8 mouse cellular contexts compared by ENCODE assay signal in the genomic region with DNA sequence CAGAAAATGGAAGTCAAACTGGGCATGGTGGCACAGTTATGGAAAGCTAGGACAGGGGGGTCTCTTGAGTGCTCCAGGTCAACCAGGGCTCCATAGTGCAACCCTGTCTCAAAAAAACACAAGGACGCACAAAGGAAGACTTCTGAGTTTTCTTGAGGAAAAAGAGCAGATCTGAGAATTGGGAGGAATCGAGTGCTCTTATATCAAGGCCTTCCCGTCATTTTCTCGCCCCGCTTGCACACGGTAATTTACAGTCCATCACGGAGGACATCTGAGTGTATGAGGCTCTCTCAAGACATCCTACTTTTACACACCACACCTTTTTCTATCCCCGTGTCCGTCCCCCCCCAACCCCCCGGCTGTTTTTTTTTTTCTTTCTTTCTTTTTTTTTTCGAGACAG. TPM values are rescaled to one million over a fixed set of nuclear protein-coding genes. Genes with fewer than 3 reads are reported as not detected.
DNase-seq lines count a peak whose midpoint lies in the region; ATAC-seq lines count a peak whose summit lies in the region.

No protein-coding gene starts in this region.

- no peak overlapping the region for H3K27ac ChIP-seq in embryonic facial prominence, embryonic 13.5 days
- 0 out of 2 replicates have a peak overlapping the region, but pooled peaks have one; percentile 94 for H3K27ac ChIP-seq in liver, embryonic 11.5 days (ENCODE audit: low read depth, low read length)

- H3K9ac ChIP-seq in embryonic facial prominence, embryonic 13.5 days, result peak overlapping the region; percentile 93
- H3K9ac ChIP-seq in liver, embryonic 11.5 days (ENCODE audit: low read depth, low read length), result peak overlapping the region; percentile 100

- ATAC-seq in embryonic facial prominence, embryonic 13.5 days (ENCODE audit: insufficient number of reproducible peaks, insufficient read depth, low FRiP score, low TSS enrichment, low read depth), result no peak
- ATAC-seq in liver, embryonic 11.5 days (replicated peaks; ENCODE audit: low FRiP score), result no peak
- no peak for ATAC-seq in megakaryocyte-erythroid progenitor cell, adult 5-6 weeks (replicated peaks; ENCODE audit: low FRiP score, low TSS enrichment, poor library complexity, severe bottlenecking)

- H3K36me3 ChIP-seq in embryonic facial prominence, embryonic 13.5 days, result peaks cover 9% of the 10 kb centered on the region
- H3K36me3 ChIP-seq in liver, embryonic 11.5 days (ENCODE audit: control insufficient read depth, insufficient read depth, low read length), result no peaks in the 10 kb centered on the region

- H3K4me3 ChIP-seq in embryonic facial prominence, embryonic 13.5 days, result peak overlapping the region; percentile 72
- H3K4me3 ChIP-seq in liver, embryonic 11.5 days (ENCODE audit: low read depth, low read length), result peak overlapping the region; percentile 94

- no peaks in the 10 kb centered on the region; the same call in 1 of the 2 replicates for H3K27me3 ChIP-seq in embryonic facial prominence, embryonic 13.5 days
- H3K27me3 ChIP-seq in liver, embryonic 11.5 days (replicated peaks; ENCODE audit: control insufficient read depth, insufficient read depth, low read length), result no peaks in the 10 kb centered on the region

- peak overlapping the region; percentile 79 for H3K4me2 ChIP-seq in embryonic facial prominence, embryonic 13.5 days
- H3K4me2 ChIP-seq in liver, embryonic 11.5 days, result peak overlapping the region; percentile 71

- 63% methylated on average over 11 of the region's 11 CpGs for WGBS in embryonic facial prominence, embryonic 13.5 days
- 36% methylated on average over 11 of the region's 11 CpGs for WGBS in liver, embryonic 11.5 days

- H3K4me1 ChIP-seq in embryonic facial prominence, embryonic 13.5 days, result peaks cover 4% of the 10 kb centered on the region
- H3K4me1 ChIP-seq in liver, embryonic 11.5 days (replicated peaks; ENCODE audit: control insufficient read depth, insufficient read depth, low read length), result peaks cover 12% of the 10 kb centered on the region

- peak; percentile 28 for DNase-seq in embryo, embryonic 10.5 days (ENCODE audit: low spot score)
- no peak for DNase-seq in embryo, embryonic 10 days (ENCODE audit: low spot score)
- peak; percentile 18 for DNase-seq in 3T3-L1 (ENCODE audit: low read depth, low spot score)
- DNase-seq in liver, embryonic 11.5 days (ENCODE audit: low spot score), result no peak
- DNase-seq in layer of hippocampus, adult 9-11 months, result no peak
- DNase-seq in urinary bladder, postnatal 4 days (ENCODE audit: low spot score in 2 of 2), result no peak

- H3K9me3 ChIP-seq in embryonic facial prominence, embryonic 13.5 days, result no peaks in the 10 kb centered on the region
- no peaks in the 10 kb centered on the region for H3K9me3 ChIP-seq in liver, embryonic 11.5 days (ENCODE audit: control insufficient read depth, low read length)

RNA-seq across cellular contexts. Expression of gene Tmco1, which starts 0.5 kb away (rescaled TPM):
- 81.2 and 82.1 TPM in 2 replicates for polyA plus RNA-seq in embryonic facial prominence, embryonic 13.5 days (2015; fragmentation: Nextera tagmentation; extraction: Ambion mirVana)
- 104 and 116 TPM in 2 replicates for polyA plus RNA-seq in liver, embryonic 11.5 days (2014; fragmentation: Nextera tagmentation; extraction: Ambion mirVana)
- total RNA-seq in megakaryocyte-erythroid progenitor cell, adult 5-6 weeks (2014; fragmentation: Nextera tagmentation), result 89.8 and 97.2 TPM in 2 replicates
- 150 and 178 TPM in 2 replicates for total RNA-seq in megakaryocyte-erythroid progenitor cell, adult 5-6 weeks (2017)

RNA-seq across cellular contexts. Expression of gene Uck2, which starts 22.6 kb away (rescaled TPM):
- polyA plus RNA-seq in embryonic facial prominence, embryonic 13.5 days (2015; fragmentation: Nextera tagmentation; extraction: Ambion mirVana), result 80.7 and 87.8 TPM in 2 replicates
- 144 and 156 TPM in 2 replicates for polyA plus RNA-seq in liver, embryonic 11.5 days (2014; fragmentation: Nextera tagmentation; extraction: Ambion mirVana)
- total RNA-seq in megakaryocyte-erythroid progenitor cell, adult 5-6 weeks (2014; fragmentation: Nextera tagmentation), result 187 and 249 TPM in 2 replicates
- 228 and 238 TPM in 2 replicates for total RNA-seq in megakaryocyte-erythroid progenitor cell, adult 5-6 weeks (2017)

RNA-seq across cellular contexts. Expression of gene Aldh9a1, which starts 42.1 kb away (rescaled TPM):
- polyA plus RNA-seq in embryonic facial prominence, embryonic 13.5 days (2015; fragmentation: Nextera tagmentation; extraction: Ambion mirVana), result 57.6 and 59.9 TPM in 2 replicates
- polyA plus RNA-seq in liver, embryonic 11.5 days (2014; fragmentation: Nextera tagmentation; extraction: Ambion mirVana), result 112 and 129 TPM in 2 replicates
- total RNA-seq in megakaryocyte-erythroid progenitor cell, adult 5-6 weeks (2014; fragmentation: Nextera tagmentation), result 43.2 and 49.4 TPM in 2 replicates
- 29.1 and 42.8 TPM in 2 replicates for total RNA-seq in megakaryocyte-erythroid progenitor cell, adult 5-6 weeks (2017)

Comparison
In these comparisons a context has a peak if more than half of its experiments do, and no peak if none do; other contexts are left out.
1. DNase-seq: peak in embryo, embryonic 10.5 days (single experiment) and 3T3-L1 (single experiment); none in embryo, embryonic 10 days (single experiment), liver, embryonic 11.5 days (single experiment), layer of hippocampus, adult 9-11 months (single experiment) and urinary bladder, postnatal 4 days (0 of 2).